Mouse (Mus musculus) 3134 (cell line): Measurements from ENCODE around the gene Rufy3.

Experiments used
- DNase-seq: peaks from one replicate; pipeline ENCODE4 v3.0.0-alpha.2; 2011; ENCODE audit warnings: low spot score; ENCODE audit not compliant: insufficient read length; ENCODE audit errors: extremely low read depth

The Rufy3 gene

DNA sequence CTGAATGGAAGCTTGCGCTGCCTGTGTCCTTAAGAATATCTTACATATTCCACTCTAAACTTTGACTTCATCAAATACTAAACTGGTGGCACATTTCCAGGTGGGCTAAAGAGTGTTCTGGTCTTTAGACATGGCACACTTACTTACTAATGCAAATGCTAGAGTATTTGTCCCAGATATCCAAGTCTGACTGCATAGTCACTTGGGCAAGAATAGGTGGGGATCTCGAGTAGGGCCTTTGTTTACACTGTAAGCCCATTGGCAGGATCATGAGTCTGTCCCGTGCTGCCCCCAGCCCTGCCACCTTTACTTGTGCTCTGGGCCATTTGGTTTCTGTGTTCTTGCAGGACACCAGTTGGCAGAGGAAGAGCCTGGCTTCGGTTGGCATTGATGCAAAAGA lies 52.1 kb downstream of the Rufy3 start:
- no peak for DNase-seq

DNA sequence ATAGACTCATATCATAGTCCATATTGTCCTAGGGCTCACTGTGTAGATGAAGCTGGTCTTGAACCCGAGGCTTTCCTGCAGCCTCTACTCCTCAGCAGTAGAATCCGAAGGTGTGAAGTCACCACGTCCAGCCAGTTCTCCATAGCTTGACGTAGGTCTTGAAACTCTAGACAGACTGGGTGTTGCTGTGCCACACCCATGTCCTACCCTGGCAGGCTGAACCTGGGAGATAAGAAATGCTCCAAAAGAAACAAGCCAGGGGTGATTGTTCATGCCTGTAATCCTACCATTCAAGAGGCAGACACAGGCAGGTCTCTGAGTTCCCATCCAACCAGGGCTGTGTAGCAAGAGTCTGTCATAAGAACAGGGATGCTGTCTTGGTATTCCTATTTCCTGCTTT lies 62.7 kb downstream of the Rufy3 start:
- DNase-seq = no peak

DNA sequence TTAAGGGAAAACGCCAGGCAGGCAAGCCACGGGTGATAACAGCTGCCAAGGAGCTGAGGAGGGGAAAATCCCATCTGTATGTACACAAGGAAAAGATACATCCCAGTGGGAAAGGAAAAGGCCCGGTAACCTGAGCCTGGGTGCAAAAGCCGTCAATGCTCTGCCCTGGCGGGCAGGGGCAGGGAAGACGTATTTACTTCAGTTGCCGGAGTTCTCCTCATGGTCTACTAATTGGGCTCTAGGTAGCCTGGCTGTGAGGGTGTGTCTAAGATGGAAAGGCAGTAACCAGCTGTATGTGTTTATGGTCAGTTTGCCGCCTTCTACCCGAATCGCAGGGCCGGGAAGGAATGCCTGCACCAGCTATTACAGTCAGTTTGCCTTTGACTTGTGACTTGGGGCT lies 64.3 kb downstream of the Rufy3 start:
- no peak for DNase-seq

DNA sequence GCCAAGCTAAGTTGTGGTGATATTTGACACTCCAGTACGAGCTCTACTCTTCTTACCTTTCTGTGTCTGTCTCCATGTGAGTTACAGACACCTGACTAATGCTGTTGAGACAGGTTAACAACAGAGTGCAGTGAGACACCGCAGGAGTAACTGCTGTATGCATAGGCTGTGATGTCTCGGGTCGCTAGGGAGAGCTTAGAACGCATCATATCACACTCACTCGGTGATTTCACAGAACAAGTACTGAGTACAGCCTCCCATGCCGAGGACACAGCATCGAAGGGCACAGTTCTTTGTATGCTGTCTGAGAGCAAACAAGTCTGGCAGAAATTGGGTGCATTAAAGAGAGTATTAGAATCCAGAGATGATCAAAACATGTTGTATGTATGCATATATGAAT lies 65.1 kb downstream of the Rufy3 start:
- no peak for DNase-seq

DNA sequence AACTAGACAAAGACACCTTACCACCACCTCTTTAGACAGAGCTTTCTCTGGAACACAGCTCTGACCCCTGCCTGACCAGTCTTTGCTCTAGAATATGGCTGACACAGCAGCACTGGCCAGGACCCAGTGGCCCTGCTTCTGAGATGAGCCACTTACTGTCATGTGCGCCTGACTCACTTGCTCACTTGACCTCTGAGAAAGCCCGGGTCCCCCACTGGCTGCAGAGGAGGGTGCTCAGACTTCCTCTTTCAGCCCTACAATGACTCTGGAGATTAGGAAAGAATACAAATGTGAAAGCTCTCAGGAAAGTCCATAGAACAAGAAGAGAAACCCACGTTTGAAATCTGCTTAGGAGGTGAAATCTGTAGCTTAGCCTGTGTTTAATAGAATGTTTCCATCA lies 66.0 kb downstream of the Rufy3 start:
- DNase-seq = peak; percentile 15

DNA sequence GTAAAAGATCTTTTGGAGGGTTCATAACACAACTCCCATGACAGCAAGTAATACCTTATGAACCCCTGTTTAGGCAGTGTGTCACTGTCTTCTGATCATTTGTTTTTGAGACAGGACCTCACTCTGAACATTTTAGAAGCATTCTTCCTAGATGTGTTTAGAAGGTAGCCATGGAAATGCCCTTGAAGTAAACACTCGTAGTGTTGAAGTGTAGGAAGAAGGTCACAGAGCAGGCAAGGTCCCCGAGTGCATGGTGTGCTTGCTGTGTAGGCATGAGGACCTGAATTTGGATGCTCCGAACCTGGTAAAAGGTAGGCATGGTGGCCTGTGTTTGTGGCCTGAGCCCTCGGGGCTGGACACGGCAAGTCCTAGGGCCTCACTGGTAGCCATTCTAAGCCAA lies 66.7 kb downstream of the Rufy3 start:
- no peak for DNase-seq

DNA sequence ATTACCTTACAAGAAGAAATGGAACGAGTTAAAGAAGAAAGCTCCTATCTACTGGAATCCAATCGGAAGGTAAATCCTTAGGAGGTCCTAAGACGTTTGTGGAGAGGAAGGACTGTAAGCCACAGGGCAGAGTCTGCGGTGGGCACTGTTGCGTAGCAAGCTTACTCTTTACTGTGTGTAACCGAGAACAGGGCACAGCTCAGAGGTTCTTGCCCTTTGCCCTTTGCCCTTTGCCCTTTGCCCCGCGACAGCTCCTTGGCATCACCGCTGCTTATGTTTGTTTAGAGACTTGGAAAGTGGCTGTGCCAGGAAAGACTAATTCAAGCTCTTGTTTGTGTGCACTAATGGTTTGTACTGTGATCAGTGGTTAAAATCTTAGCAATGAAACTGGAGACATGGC lies 67.6 kb downstream of the Rufy3 start:
- no peak for DNase-seq

DNA sequence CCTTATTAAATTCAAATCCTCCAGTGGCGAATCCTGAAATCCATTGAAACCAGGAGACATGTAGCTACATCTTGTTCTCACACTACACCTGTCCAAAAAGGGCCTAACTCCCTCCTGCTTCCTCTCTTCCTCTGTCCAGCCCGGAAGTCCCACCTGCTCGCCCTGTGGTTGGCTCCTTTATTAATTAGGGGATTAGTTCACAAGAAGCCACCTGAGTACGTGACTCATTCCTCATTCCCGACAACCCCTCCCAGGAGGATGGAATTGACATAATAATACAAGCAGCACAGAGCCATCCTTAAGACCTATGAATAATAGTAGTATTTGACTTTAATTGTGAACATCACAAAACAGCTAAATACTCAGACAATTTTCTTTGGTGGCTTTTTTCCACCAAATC lies 69.2 kb downstream of the Rufy3 start:
- DNase-seq = no peak

DNA sequence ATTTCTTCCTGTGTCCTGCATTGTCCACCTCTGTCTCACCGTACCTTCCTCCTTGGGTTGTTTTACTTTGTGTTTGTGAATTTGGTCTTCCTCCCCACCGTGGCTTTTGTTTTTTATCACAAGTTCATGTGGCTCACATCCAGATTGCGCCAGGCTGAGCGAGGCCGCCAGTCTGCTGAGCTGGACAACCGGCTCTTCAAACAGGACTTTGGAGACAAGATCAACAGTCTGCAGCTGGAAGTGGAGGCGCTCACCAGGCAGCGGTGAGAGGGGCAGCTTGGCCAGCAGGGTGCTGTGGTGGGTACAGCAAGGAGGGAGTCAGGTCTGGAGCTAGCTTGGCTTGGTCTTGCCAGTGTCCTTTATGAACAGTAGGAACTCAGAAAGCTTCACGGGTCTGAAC lies 77.9 kb downstream of the Rufy3 start:
- no peak for DNase-seq

DNA sequence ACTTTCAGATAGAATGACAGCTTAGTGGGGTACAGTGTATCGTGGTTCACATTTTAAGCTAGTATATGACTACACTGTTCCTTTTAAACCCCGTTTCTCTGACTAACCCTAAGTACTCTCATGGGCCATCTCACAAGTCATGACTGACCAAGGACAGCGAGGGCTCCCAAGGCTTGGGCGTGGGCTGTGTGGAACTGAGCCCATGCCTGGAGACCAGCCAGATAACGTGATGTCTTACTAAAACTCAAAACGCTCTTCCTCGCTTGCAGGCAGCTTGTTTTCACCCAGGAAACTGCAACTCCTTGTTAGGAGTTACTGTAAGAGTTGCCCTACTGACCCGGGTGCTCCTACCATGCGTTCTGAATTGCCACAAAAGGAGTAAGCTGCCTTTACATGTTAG lies 78.7 kb downstream of the Rufy3 start:
- DNase-seq = no peak

DNA sequence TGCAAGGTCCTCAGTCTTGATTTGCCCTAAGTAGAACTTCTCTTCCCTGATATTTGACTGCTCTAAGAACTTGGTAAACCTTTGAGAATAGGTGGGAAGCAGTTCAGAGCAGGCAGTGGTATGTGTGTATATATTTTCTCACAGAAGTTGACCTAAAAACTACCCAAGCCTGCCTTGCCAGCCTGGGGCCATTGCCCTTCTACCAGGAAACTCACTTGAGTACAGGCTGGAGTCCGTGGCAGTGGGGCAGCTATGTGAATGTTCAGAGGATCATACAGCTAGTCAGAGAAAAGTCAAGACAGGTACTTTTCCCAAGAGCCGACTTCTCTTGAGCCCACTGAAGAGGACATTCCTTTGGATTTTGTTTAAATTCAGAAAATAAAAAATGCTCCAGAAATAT lies 80.1 kb downstream of the Rufy3 start:
- no peak for DNase-seq

DNA sequence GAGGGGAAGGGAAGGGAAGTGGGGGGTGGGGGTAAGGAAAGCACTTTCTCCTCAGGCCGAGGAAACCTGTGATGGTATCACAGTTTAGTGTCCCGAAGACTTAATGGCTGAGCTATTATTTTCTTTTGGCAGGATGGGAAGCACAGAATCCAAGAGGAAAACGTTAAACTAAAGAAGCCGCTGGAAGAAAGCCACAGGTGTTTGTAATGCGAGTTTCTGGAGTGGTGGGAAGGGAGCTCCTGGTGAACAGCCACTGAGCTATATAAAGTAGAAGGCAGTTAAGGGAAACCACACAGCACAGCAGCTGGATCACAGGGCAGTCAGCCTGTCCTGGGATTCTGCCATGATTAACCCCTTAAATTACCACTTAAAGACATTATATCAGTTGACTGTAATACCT lies 80.6 kb downstream of the Rufy3 start:
- DNase-seq = no peak

DNA sequence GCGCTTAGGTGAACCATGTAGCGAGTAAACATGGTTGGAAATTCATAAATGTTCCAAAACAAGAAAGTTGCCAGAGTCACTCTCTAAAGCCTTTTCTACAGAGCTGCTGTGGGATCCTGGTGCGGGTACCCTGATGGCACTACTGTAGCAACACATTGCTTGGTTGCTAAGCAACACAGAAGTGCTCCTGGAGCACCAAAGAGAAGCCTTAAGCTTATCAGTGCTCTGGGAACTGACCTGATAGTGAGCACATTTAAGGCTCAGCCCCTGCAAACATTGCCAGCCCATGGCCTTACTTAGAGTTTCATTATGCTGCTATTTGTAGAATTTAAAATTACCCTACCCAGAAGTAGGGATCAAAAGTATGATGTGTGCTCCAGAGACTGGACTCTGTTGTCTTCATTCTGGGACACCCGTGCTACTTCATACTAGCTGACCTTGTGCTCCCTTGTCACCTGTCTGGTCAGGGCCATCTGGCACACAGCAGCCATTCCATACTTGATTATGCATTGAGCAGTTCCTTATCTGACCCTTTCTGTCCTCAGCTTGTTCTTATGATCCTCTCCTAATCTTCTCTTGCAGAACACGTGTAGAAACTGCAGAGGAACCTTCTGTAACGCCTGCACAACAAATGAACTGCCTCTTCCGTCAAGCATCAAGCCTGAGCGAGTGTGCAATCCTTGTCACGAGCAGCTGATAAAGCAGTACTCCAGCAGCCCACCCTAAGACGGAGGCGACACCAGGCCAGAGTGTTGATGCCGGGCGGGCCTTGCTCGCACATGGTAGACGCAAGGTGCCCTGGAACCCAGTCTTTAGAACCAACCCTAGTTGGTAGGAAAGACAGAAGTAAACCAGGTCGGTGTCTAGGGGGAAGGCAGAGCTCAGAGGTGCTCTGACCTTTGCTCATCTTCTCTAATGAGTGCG lies 84.7 kb downstream of the Rufy3 start:
- DNase-seq = no peak

DNA sequence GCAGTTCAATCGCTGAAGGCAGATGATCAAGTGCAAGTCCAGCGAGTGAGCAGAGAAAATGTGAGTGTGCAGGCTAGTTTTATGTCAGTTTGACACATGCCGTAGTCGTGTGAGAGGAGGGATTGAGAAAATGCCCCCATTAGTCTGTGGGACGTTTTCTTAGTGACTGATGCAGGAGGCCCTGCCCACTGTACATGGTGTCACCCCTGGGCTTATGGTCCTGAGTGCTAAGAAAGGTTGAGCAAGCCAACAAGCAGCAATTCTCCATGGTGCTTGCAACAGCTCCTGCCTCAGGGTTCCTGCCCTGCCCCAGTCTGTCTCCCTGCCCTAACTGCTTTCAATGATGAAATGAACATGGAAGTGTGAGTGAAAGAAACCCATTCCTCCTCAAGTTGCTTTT lies 87.7 kb downstream of the Rufy3 start:
- no peak for DNase-seq

DNA sequence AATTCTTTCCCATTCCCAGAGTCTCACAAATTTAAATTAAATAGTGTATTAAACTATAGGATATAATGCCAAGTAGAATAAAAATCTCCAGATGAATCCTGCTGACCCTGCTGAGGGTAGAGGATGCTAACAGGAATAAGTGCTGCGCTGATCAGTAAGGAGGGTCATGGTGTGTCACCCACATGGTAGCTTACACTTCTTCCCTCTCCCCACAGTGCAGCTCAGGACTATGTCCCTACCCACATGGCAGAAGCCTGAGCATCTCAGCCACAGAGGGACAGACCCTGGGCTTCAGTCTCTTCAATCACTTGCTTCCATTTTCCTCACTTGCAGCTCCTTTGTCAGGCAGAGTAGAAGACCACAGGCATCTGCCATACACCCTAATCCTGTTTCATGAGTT lies 93.0 kb downstream of the Rufy3 start:
- DNase-seq = no peak

DNA sequence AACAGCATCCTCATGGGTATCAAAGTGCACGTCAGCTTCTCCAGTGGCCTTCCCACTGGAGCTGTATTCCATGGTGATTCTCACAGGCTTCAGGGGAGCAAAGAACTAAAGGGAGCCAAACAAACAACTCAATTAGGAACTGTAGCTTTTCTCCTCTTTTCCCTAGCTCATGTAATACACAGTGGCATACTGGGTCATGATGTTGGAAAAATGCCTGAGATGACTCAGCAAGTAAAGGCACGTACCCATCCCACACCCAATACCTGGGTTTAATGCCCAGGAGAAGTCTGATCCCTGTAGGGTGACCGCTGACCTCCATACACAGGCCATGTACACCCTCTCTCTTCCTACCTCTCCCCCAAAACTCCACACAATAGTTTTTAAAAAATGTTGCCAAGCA lies 98.3 kb downstream of the Rufy3 start:
- DNase-seq = no peak

DNA sequence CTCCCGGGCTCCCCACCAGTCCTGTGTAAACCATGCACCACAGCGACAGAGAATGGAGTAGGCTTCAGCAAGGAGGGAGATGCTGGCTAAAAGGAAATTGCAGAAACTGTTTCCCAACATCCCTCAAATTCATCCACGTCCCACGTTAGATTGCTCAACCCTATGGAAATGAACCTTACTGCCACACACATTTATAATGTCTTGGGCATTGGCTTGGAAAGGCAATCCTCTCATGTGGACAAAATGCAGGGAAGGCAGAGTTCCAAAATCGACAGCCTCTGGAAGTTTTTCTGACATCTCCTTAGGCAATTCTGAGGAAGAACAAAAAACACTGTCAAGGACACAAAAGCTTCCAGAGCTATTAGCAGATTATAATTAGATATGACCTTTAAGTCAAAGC lies 99.0 kb downstream of the Rufy3 start:
- DNase-seq = no peak

DNA sequence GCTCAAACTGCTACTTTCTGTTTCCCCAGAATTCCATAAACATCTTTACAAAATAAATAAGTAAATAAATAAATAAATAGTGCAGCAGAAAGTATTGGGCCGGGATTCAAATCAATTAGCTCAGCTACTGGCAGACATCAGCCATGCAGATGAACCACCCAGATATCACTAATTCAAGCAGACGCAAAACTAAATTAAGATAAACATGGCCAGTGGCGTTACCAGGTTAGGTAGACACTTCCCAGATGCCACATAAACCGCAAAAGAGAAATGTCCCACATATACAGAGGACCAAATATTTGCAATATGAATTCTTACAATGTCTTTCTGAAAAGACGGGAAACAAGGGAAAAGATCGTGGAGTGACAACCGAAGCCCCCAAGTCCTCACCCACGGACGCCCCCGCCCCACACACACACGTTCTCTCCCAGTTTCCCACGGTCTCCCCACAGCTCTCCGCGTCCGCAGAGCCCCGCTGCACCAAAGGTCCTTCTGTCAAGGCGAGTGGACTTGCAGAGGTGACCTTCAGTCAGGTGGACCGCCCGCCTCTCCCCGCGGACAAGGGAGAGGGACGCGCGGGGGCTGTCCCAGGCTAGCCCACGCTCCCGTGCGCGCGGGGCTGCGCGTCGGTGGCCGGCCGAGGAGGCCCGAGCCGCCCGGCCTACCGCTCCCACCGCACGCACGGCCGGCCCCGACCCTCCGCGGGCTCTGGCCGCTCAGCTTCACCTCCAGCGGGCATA lies 110.0 kb downstream of the Rufy3 start:
- no peak for DNase-seq

DNA sequence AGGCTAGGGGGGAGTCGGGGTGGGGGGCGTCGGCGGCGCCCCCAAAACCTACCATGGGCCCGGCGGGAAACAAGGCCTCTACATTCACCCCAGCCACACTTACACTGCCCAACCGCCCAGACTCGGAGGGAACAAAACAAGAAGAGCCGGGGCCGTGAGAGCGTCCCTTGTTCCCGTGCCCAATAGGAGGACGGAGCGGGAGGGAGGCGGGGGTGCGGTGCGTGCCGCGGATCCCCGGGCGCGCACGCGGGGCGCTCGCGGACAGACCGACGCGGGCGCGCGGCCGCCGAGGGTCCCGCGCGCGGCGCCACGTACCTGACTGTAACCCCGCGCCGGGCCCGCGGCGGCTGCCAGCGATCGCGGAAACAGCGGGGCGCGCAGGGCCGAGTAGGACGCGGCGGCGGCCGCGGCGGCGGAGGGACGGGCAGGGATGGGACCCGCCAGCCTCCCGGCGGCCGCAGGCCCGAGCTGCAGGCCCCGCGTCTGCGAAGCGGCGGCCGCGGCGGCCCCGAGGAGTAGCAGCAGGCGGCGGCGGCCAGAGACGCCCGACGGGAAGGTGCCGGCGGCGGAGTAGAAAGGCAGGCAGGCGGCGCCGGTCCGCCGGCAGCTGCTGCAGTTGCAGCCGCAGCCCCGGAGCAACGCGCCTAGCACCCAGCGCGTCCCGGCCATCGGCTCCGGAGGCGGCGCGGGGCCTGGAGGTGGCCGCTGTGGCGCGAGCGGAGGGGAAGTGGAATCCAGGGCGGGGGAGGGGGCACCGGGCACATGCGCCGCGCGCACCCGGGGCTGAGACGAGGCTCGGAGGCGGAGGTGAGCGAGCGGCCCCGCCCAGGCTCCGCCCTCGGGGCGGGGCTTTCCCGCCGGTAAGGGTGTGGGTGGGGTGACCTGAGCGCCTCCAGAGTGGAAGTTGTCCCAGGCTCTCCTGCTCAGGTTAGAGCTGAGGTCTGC lies 110.9 kb downstream of the Rufy3 start, which contains the start of gene Grsf1:
Gene Grsf1 (minus strand): TSS at position 729 of the 945 bp plus-strand sequence.
- DNase-seq = peak; percentile 90

DNA sequence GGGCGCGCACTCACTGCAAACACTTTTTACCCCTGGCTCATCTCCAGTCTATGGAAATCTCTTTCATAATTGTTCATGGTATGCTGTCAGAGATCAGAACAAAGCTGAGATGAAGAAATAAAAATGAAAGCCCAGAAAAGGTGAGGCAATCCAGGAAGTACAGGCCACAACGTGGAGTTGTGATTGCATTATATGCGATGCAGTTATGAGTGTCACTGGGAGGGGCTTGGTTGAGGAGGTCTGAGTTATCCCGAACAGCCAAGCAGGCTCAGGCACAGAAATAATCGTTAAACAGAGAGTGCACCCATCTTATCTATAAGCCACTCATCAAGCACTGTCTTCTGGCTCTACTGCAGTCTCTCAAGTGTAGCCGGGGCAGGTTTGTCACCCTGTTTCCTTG lies 114.1 kb downstream of the Rufy3 start:
- DNase-seq = no peak

DNA sequence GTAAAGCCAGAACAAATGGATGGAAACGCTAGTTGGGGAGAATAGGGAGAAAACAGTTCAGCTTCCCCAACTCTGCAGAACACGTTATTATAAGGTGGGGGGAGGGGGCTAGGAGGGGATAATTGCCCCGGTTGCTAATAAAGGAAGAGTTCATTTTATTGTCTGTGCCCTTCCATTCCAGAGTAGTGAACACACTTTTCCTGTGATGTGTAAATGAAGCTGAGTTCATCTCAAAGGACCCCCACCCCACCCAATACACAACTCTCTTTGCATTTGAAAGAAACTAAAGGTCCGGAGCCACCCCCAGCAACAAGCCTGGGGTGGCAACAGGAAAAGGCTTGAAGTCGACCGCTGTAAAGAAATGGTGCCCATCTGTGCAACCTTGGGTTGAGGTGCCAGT lies 114.5 kb downstream of the Rufy3 start:
- DNase-seq = no peak
